Mouse (Mus musculus) E14TG2a.4 (cell line): ENCODE data around the gene Rapgef5.

ENCODE experiments used
- H3K27me3 ChIP-seq: 2 replicates; pipeline ENCODE4 v1.6.1; 2014; ENCODE audit warnings: low read length, control low read depth; ENCODE audit not compliant: insufficient read depth
- H3K36me3 ChIP-seq: 2 replicates; pipeline ENCODE4 v1.6.1; 2014; ENCODE audit warnings: low read length, control low read depth; ENCODE audit not compliant: insufficient read depth
- H3K4me1 ChIP-seq: replicated peaks from 2 replicates; pipeline ENCODE4 v1.6.1; 2014; ENCODE audit warnings: low read depth, low read length, control low read depth
- H3K4me3 ChIP-seq: replicated peaks from 2 replicates; pipeline ENCODE4 v1.5.1; 2014; ENCODE audit warnings: mild to moderate bottlenecking, low read length
- H3K9me3 ChIP-seq: 2 replicates; pipeline ENCODE4 v1.6.1; 2014; ENCODE audit warnings: low read length, control low read depth
- CTCF ChIP-seq: conservative IDR thresholded peaks from 2 replicates; pipeline ENCODE4 v1.5.1; 2014; ENCODE audit warnings: low read length
- NANOG ChIP-seq: IDR thresholded peaks from 2 replicates; pipeline ENCODE4 v1.6.1; 2014; ENCODE audit warnings: borderline replicate concordance, low read length, mixed read lengths
- POU5F1 ChIP-seq: IDR thresholded peaks from 2 replicates; pipeline ENCODE4 v1.6.1; 2014; ENCODE audit warnings: low read length, borderline replicate concordance

Gene Rapgef5

GRCm38 (mm10) chr12:117678916-117679315 is 162.6 kb downstream of the Rapgef5 start:
- H3K27me3 ChIP-seq: no peaks in the 10 kb centered on the region
- no peak overlapping the region for H3K4me3 ChIP-seq
- no peaks in the 10 kb centered on the region for H3K36me3 ChIP-seq
- peaks cover 45% of the 10 kb centered on the region for H3K4me1 ChIP-seq
- no peak for TF ChIP-seq NANOG
- no peaks in the 10 kb centered on the region for H3K9me3 ChIP-seq

GRCm38 (mm10) chr12:117679795-117680194 is 163.5 kb downstream of the Rapgef5 start:
- TF ChIP-seq POU5F1: no peak
- no peak for TF ChIP-seq CTCF
- no peak for TF ChIP-seq NANOG
- no peaks in the 10 kb centered on the region for H3K36me3 ChIP-seq
- no peaks in the 10 kb centered on the region for H3K27me3 ChIP-seq
- no peaks in the 10 kb centered on the region for H3K9me3 ChIP-seq
- H3K4me1 ChIP-seq: peaks cover 54% of the 10 kb centered on the region
- no peak overlapping the region for H3K4me3 ChIP-seq

GRCm38 (mm10) chr12:117681273-117681672 is 165.0 kb downstream of the Rapgef5 start:
- H3K4me1 ChIP-seq: peaks cover 65% of the 10 kb centered on the region
- no peak overlapping the region for H3K4me3 ChIP-seq
- no peak for TF ChIP-seq POU5F1
- TF ChIP-seq NANOG: no peak
- no peak for TF ChIP-seq CTCF
- no peaks in the 10 kb centered on the region for H3K27me3 ChIP-seq
- no peaks in the 10 kb centered on the region for H3K9me3 ChIP-seq
- H3K36me3 ChIP-seq: no peaks in the 10 kb centered on the region

GRCm38 (mm10) chr12:117683377-117683776 is 167.1 kb downstream of the Rapgef5 start:
- no peaks in the 10 kb centered on the region for H3K9me3 ChIP-seq
- TF ChIP-seq POU5F1: no peak
- TF ChIP-seq NANOG: no peak
- TF ChIP-seq CTCF: no peak
- no peak overlapping the region for H3K4me3 ChIP-seq
- peaks cover 78% of the 10 kb centered on the region for H3K4me1 ChIP-seq
- 0 out of 2 replicates have a peak, but pooled peaks cover 2% of the 10 kb centered on the region for H3K27me3 ChIP-seq
- no peaks in the 10 kb centered on the region for H3K36me3 ChIP-seq

- H3K27me3 ChIP-seq: peaks cover 4% of the 10 kb centered on the region
- no peaks in the 10 kb centered on the region for H3K9me3 ChIP-seq
- H3K4me3 ChIP-seq: peak overlapping the region; percentile 46; the same call in 1 of the 2 replicates
- H3K4me1 ChIP-seq: peaks cover 82% of the 10 kb centered on the region
- no peaks in the 10 kb centered on the region for H3K36me3 ChIP-seq
- TF ChIP-seq NANOG: peak; percentile 50; the same call in 1 of the 2 replicates
- no peak for TF ChIP-seq CTCF
- TF ChIP-seq POU5F1: peak; percentile 73
These were observed 167.7 kb downstream of the Rapgef5 start for GRCm38 (mm10) chr12:117683984-117684383.

- H3K4me3 ChIP-seq: peak overlapping the region; percentile 46
- TF ChIP-seq NANOG (no peak), CTCF (no peak), POU5F1 (no peak)
- H3K36me3 ChIP-seq: no peaks in the 10 kb centered on the region
- H3K27me3 ChIP-seq: peaks cover 12% of the 10 kb centered on the region
- H3K4me1 ChIP-seq: peaks cover 85% of the 10 kb centered on the region
- no peaks in the 10 kb centered on the region for H3K9me3 ChIP-seq
These were observed 168.5 kb downstream of the Rapgef5 start for GRCm38 (mm10) chr12:117684788-117685187.

- no peaks in the 10 kb centered on the region for H3K36me3 ChIP-seq
- no peaks in the 10 kb centered on the region for H3K9me3 ChIP-seq
- H3K4me3 ChIP-seq: no peak overlapping the region
- H3K4me1 ChIP-seq: peaks cover 80% of the 10 kb centered on the region
- TF ChIP-seq POU5F1 (no peak), CTCF (no peak), NANOG (no peak)
- H3K27me3 ChIP-seq: peaks cover 14% of the 10 kb centered on the region
These were observed 169.1 kb downstream of the Rapgef5 start for GRCm38 (mm10) chr12:117685336-117685735.

GRCm38 (mm10) chr12:117686732-117687131 is 170.5 kb downstream of the Rapgef5 start:
- peaks cover 66% of the 10 kb centered on the region for H3K4me1 ChIP-seq
- no peak overlapping the region for H3K4me3 ChIP-seq
- H3K9me3 ChIP-seq: no peaks in the 10 kb centered on the region
- no peaks in the 10 kb centered on the region for H3K36me3 ChIP-seq
- peaks cover 14% of the 10 kb centered on the region for H3K27me3 ChIP-seq
- TF ChIP-seq POU5F1: no peak
- TF ChIP-seq CTCF: no peak
- TF ChIP-seq NANOG: no peak
